Mouse (Mus musculus): Measurements from ENCODE around the gene Tex26. TPM values are rescaled to one million over a fixed set of nuclear protein-coding genes. Genes with fewer than 3 reads are reported as not detected.

Tex26 gene
- total and polyA plus RNA-seq, 3 experiments = not detected

DNA sequence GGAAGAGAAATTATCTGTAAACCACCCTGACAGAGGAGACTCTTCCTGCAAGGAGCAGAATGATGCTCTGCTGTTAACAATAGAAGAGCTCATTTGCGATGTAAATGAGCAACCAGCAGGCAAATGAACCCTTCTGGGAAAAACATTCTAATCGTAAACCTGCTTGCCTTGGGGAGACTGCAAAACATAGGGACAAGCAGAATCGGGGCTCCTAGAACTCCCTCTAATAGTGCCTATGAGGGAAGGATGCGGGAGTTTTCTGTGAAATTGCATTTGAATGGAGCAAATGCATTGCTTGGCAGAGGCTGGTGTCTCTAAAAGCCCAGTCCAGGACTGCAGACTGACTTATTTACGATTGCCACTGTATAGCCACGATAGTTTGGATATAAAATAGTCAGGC lies 56.2 kb downstream of the Tex26 start:
- H3K36me3 ChIP-seq (replicated peaks in 1 of 2; ENCODE audit: control insufficient read depth in 1 of 2, insufficient read depth in 1 of 2, low read length in 1 of 2) = no peaks in the 10 kb centered on the region
- peaks cover 5% of the 10 kb centered on the region for H3K9me3 ChIP-seq (replicated peaks; ENCODE audit: low read length)
- DNase-seq (ENCODE audit: extremely low read depth) = no peak
- peaks cover 4 to 26% of the 10 kb centered on the region in 2 experiments; a peak in 3 of 4 replicates for H3K4me1 ChIP-seq (ENCODE audit: control insufficient read depth in 1 of 2, insufficient read depth in 2 of 2)
- no peak overlapping the region for H3K27ac ChIP-seq (ENCODE audit: insufficient read depth, low read depth)
- TF ChIP-seq POLR2A (IDR thresholded peaks at IDR 0.05; ENCODE audit: low read depth, low read length) (no peak), MAZ (IDR thresholded peaks at IDR 0.05; ENCODE audit: low read depth, low read length) (no peak), CTCF (conservative IDR thresholded peaks at IDR 0.05 in 1 of 2, IDR thresholded peaks at IDR 0.05 in 1 of 2; ENCODE audit: low read depth in 2 of 2, low read length in 2 of 2) (no peak), UBTF (IDR thresholded peaks at IDR 0.05; ENCODE audit: low read depth, low read length) (no peak), CHD1 (IDR thresholded peaks at IDR 0.05; ENCODE audit: low read depth, low read length) (no peak), TBP (conservative IDR thresholded peaks at IDR 0.05; ENCODE audit: low read depth, low read length) (no peak), RAD21 (IDR thresholded peaks at IDR 0.05; ENCODE audit: low read depth, low read length) (no peak), IRF4 (IDR thresholded peaks at IDR 0.05; ENCODE audit: low read depth, low read length) (no peak), JUND (conservative IDR thresholded peaks at IDR 0.05; ENCODE audit: low read depth, low read length) (no peak)
- dilution Hi-C loops (cut with MboI; ENCODE audit: extremely low pct_ligation_motif_present, extremely low pct_unique_long_range_greater_than_20kb, low sequenced_read_pairs) = no loop called here
- no peak overlapping the region for H3K4me2 ChIP-seq (ENCODE audit: insufficient read depth, low read depth, poor library complexity, severe bottlenecking)
- in situ Hi-C loops (cut with MboI; ENCODE audit: low pct_ligation_motif_present, low pct_unique_long_range_greater_than_20kb, low sequenced_read_pairs) = no loop called here
- H3K4me3 ChIP-seq (replicated peaks in 1 of 3; ENCODE audit: low read depth in 2 of 3, low read length in 2 of 3, poor library complexity in 1 of 3) = no peak overlapping the region
- H3K79me2 ChIP-seq (replicated peaks; ENCODE audit: control insufficient read depth, extremely low read depth, insufficient read depth, poor library complexity, severe bottlenecking) = no peaks in the 10 kb centered on the region
- H3K27me3 ChIP-seq (replicated peaks) = no peaks in the 10 kb centered on the region
- no peak overlapping the region for H3K9ac ChIP-seq (ENCODE audit: insufficient read depth, low read depth)

DNA sequence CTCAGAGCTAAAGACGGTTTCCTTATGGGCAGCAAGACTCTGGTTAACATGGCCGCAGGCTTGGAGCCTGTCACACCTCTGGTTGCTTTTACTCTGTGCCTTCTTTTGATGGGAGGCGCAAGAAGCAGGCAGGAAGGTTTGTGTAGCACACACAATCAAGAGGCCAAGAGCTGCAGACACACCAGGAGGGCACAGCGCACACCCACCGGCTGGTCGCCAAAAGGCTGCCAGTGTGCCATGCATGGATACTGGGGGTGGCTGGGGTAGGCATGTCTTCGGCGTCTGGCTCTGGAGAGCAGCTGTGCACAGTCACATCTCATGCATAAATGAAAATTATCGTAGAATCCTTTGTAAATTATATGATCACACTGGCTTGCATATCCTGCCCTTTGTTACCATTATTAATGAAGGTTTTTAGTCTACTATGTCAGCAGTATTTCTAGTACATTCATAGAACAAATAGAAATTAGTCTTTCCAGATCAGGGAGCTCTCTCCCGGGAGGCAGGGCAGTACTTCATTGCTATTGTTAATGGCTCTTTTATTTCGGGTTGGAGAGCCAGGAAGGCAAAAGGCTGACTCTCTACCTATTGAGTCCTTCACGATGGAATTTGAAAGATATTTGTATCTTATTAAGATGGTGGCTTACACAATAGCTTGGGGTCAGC lies 57.1 kb downstream of the Tex26 start:
- dilution Hi-C loops (cut with MboI; ENCODE audit: extremely low pct_ligation_motif_present, extremely low pct_unique_long_range_greater_than_20kb, low sequenced_read_pairs) = no loop called here

DNA sequence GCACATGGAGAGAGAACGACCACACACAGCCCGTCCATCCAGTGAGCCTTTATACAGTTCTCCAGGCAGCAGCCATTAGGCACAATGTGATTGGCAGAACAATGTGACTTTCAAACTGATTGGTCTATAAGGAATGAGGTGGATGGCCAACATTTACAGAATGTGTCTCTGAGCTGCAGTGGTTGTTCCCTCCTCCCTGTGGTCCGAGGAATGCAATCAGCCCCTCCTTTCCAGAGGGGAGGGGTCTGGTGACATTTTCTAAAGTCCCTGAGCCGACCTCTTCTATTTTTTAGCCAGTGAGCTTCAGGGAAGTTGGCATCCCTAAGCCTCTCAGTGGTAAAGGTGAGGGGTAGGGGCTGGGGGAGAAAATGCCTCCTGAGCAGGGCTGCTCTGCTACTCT lies 60.5 kb downstream of the Tex26 start:
- DNase-seq (ENCODE audit: extremely low read depth) = no peak
- Histone ChIP-seq H3K27ac (ENCODE audit: insufficient read depth, low read depth) (no peak overlapping the region), H3K27me3 (replicated peaks) (no peaks in the 10 kb centered on the region), H3K4me2 (ENCODE audit: insufficient read depth, low read depth, poor library complexity, severe bottlenecking) (no peak overlapping the region), H3K79me2 (replicated peaks; ENCODE audit: control insufficient read depth, extremely low read depth, insufficient read depth, poor library complexity, severe bottlenecking) (no peaks in the 10 kb centered on the region), H3K4me3 (replicated peaks in 1 of 3; ENCODE audit: low read depth in 2 of 3, low read length in 2 of 3, poor library complexity in 1 of 3) (no peak overlapping the region), H3K9me3 (replicated peaks; ENCODE audit: low read length) (no peaks in the 10 kb centered on the region), H3K36me3 (replicated peaks in 1 of 2; ENCODE audit: control insufficient read depth in 1 of 2, insufficient read depth in 1 of 2, low read length in 1 of 2) (no peaks in the 10 kb centered on the region), H3K9ac (ENCODE audit: insufficient read depth, low read depth) (no peak overlapping the region), H3K4me1 (ENCODE audit: control insufficient read depth in 1 of 2, insufficient read depth in 2 of 2) (peaks cover 0 to 3% of the 10 kb centered on the region in 2 experiments; a peak in 1 of 4 replicates)
- TF ChIP-seq MAZ (IDR thresholded peaks at IDR 0.05; ENCODE audit: low read depth, low read length) (no peak), NELFE (IDR thresholded peaks at IDR 0.05; ENCODE audit: low read depth, low read length) (no peak), IRF4 (IDR thresholded peaks at IDR 0.05; ENCODE audit: low read depth, low read length) (no peak), SMC3 (IDR thresholded peaks at IDR 0.05; ENCODE audit: low read depth, low read length) (no peak), USF2 (conservative IDR thresholded peaks at IDR 0.05; ENCODE audit: low read depth, low read length) (no peak), MYC (IDR thresholded peaks at IDR 0.05; ENCODE audit: low read depth, low read length) (no peak), UBTF (IDR thresholded peaks at IDR 0.05; ENCODE audit: low read depth, low read length) (no peak), MAFK (IDR thresholded peaks at IDR 0.05; ENCODE audit: insufficient replicate concordance, low read length) (no peak), E2F4 (IDR thresholded peaks at IDR 0.05; ENCODE audit: insufficient replicate concordance, low read depth, low read length) (no peak), ZKSCAN1 (IDR thresholded peaks at IDR 0.05; ENCODE audit: borderline replicate concordance, low read depth, low read length) (no peak), USF1 (IDR thresholded peaks at IDR 0.05; ENCODE audit: low read depth, low read length) (no peak), PAX5 (IDR thresholded peaks at IDR 0.05; ENCODE audit: low read length) (no peak), HCFC1 (IDR thresholded peaks at IDR 0.05; ENCODE audit: low read depth, low read length) (no peak), RAD21 (IDR thresholded peaks at IDR 0.05; ENCODE audit: low read depth, low read length) (no peak), MEF2A (IDR thresholded peaks at IDR 0.05; ENCODE audit: borderline replicate concordance, low read depth, low read length) (no peak), CTCF (conservative IDR thresholded peaks at IDR 0.05 in 1 of 2, IDR thresholded peaks at IDR 0.05 in 1 of 2; ENCODE audit: low read depth in 2 of 2, low read length in 2 of 2) (no peak), CHD1 (IDR thresholded peaks at IDR 0.05; ENCODE audit: low read depth, low read length) (no peak), MAX (IDR thresholded peaks at IDR 0.05; ENCODE audit: low read length) (no peak)
- dilution Hi-C loops (cut with MboI; ENCODE audit: extremely low pct_ligation_motif_present, extremely low pct_unique_long_range_greater_than_20kb, low sequenced_read_pairs) = no loop called here
- in situ Hi-C loops (cut with MboI; ENCODE audit: low pct_ligation_motif_present, low pct_unique_long_range_greater_than_20kb, low sequenced_read_pairs) = no loop called here

More for the DNA sequence above, 57.1 kb downstream of the Tex26 start:
- H3K9me3 ChIP-seq (replicated peaks; ENCODE audit: low read length) = peaks cover 3% of the 10 kb centered on the region
- H3K4me2 ChIP-seq (ENCODE audit: insufficient read depth, low read depth, poor library complexity, severe bottlenecking) = no peak overlapping the region
- in situ Hi-C loops (cut with MboI; ENCODE audit: low pct_ligation_motif_present, low pct_unique_long_range_greater_than_20kb, low sequenced_read_pairs) = no loop called here
- no peaks in the 10 kb centered on the region for H3K79me2 ChIP-seq (replicated peaks; ENCODE audit: control insufficient read depth, extremely low read depth, insufficient read depth, poor library complexity, severe bottlenecking)
- H3K36me3 ChIP-seq (replicated peaks in 1 of 2; ENCODE audit: control insufficient read depth in 1 of 2, insufficient read depth in 1 of 2, low read length in 1 of 2) = no peaks in the 10 kb centered on the region
- no peaks in the 10 kb centered on the region for H3K27me3 ChIP-seq (replicated peaks)
- H3K4me3 ChIP-seq (replicated peaks in 1 of 3; ENCODE audit: low read depth in 2 of 3, low read length in 2 of 3, poor library complexity in 1 of 3) = no peak overlapping the region
- no peak overlapping the region for H3K9ac ChIP-seq (ENCODE audit: insufficient read depth, low read depth)
- no peak for DNase-seq (ENCODE audit: extremely low read depth)
- TF ChIP-seq CHD2 (IDR thresholded peaks at IDR 0.05; ENCODE audit: low read length) = no peak
- peaks cover 4 to 26% of the 10 kb centered on the region in 2 experiments; a peak in 3 of 4 replicates for H3K4me1 ChIP-seq (ENCODE audit: control insufficient read depth in 1 of 2, insufficient read depth in 2 of 2)
- no peak overlapping the region for H3K27ac ChIP-seq (ENCODE audit: insufficient read depth, low read depth)
